Mouse (Mus musculus) cerebellum, adult 11 months (tissue): ENCODE data around the gene Egln3.

Source experiments
- DNase-seq: peaks from one replicate; pipeline ENCODE4 v3.0.0; 2022

The Egln3 gene

DNA sequence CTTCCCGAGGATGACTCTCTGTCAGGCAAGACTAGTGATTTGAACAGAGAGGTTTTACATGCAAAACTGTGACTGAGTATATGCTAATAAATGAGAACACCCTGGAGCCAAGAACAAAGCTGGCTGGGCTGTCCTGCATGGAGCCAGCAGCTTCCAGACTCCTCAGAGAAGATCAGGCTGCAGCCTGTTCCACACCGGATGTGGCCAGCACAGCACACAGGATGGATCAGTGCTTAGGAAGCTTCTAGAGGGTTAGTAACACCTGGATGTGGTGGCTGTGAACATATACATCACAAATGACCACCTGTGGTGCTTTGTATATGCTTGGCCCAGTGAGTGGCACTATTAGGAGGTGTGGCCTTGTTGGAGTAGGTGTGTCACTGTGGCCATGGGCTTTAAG is 43.4 kb downstream of the Egln3 start:
- DNase-seq: no peak

DNA sequence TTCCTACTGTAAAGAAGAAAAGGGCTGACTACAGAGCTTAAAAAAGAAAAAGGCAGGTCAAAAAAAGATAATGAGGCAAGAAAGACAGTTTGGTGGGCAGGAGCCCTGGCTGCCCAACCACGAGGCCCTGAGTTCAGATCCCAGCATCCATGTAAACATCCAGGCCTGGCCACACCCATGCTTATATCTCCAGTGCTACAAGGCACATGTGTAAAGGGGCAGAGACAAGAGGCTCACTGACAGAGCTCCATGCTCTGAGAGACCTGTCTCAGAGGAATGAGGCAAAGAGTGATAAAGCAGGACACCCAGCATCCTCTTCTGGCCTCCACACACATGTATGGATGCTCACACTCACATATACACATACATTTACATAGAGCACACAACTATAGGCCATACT is 48.9 kb downstream of the Egln3 start:
- no peak for DNase-seq

- no peak for DNase-seq
Measured at GRCm38 (mm10) chr12:54146943-54147556, 56.6 kb downstream of the Egln3 start.
